Mouse (Mus musculus): Measurements from ENCODE around the gene Il4i1. TPM values are rescaled to one million over a fixed set of nuclear protein-coding genes. Genes with fewer than 3 reads are reported as not detected.

Gene Il4i1
- total and polyA plus RNA-seq, 2 experiments from 2014 or later = 1.1 TPM; not detected in 1

GRCm38 (mm10) chr7:44853065-44853464 is 36.9 kb downstream of the Il4i1 start:
- Histone ChIP-seq H3K9me3 (replicated peaks; ENCODE audit: control insufficient read depth, low read length) (no peaks in the 10 kb centered on the region), H3K36me3 (replicated peaks; ENCODE audit: control insufficient read depth, insufficient read depth, low read length) (0 out of 2 replicates have a peak, but pooled peaks cover 4% of the 10 kb centered on the region), H3K27me3 (ENCODE audit: control insufficient read depth, insufficient read depth, low read length) (no peaks in the 10 kb centered on the region), H3K4me2 (ENCODE audit: low read depth, low read length) (no peak overlapping the region), H3K9ac (replicated peaks; ENCODE audit: low read depth, low read length) (no peak overlapping the region), H3K4me1 (ENCODE audit: control insufficient read depth, insufficient read depth) (peaks cover 29% of the 10 kb centered on the region), H3K27ac (ENCODE audit: low read depth) (no peak overlapping the region), H3K4me3 (ENCODE audit: low read depth, low read length) (0 out of 2 replicates have a peak overlapping the region, but pooled peaks have one; percentile 63)
- TF ChIP-seq CTCF (IDR thresholded peaks at IDR 0.05; ENCODE audit: low read depth) = no peak
- no peak for TF ChIP-seq EP300 (IDR thresholded peaks at IDR 0.05; ENCODE audit: low read depth)
- DNase-seq (ENCODE audit: low spot score) (no peak), ATAC-seq (ENCODE audit: insufficient read depth, low read depth) (no peak)
- 84% methylated on average over 2 of the region's 2 CpGs for WGBS

GRCm38 (mm10) chr7:44853596-44854355 is 37.6 kb downstream of the Il4i1 start:
- Histone ChIP-seq H3K4me1 (ENCODE audit: control insufficient read depth, insufficient read depth) (peaks cover 30% of the 10 kb centered on the region), H3K4me2 (ENCODE audit: low read depth, low read length) (peak overlapping the region; percentile 83), H3K27me3 (ENCODE audit: control insufficient read depth, insufficient read depth, low read length) (no peaks in the 10 kb centered on the region), H3K4me3 (ENCODE audit: low read depth, low read length) (peak overlapping the region; percentile 63), H3K27ac (ENCODE audit: low read depth) (peak overlapping the region; percentile 97), H3K9me3 (replicated peaks; ENCODE audit: control insufficient read depth, low read length) (no peaks in the 10 kb centered on the region), H3K9ac (replicated peaks; ENCODE audit: low read depth, low read length) (peak overlapping the region; percentile 79), H3K36me3 (replicated peaks; ENCODE audit: control insufficient read depth, insufficient read depth, low read length) (0 out of 2 replicates have a peak, but pooled peaks cover 4% of the 10 kb centered on the region)
- no peak for TF ChIP-seq EP300 (IDR thresholded peaks at IDR 0.05; ENCODE audit: low read depth)
- no peak for TF ChIP-seq CTCF (IDR thresholded peaks at IDR 0.05; ENCODE audit: low read depth)
- 25% methylated on average over 26 of the region's 26 CpGs for WGBS
- no peak for ATAC-seq (ENCODE audit: insufficient read depth, low read depth)
- DNase-seq (ENCODE audit: low spot score) = no peak

GRCm38 (mm10) chr7:44854356-44855031 is 38.3 kb downstream of the Il4i1 start:
- Histone ChIP-seq H3K4me2 (ENCODE audit: low read depth, low read length) (peak overlapping the region; percentile 83), H3K27me3 (ENCODE audit: control insufficient read depth, insufficient read depth, low read length) (no peaks in the 10 kb centered on the region), H3K9me3 (replicated peaks; ENCODE audit: control insufficient read depth, low read length) (no peaks in the 10 kb centered on the region), H3K36me3 (replicated peaks; ENCODE audit: control insufficient read depth, insufficient read depth, low read length) (0 out of 2 replicates have a peak, but pooled peaks cover 4% of the 10 kb centered on the region), H3K4me1 (ENCODE audit: control insufficient read depth, insufficient read depth) (peaks cover 30% of the 10 kb centered on the region), H3K9ac (replicated peaks; ENCODE audit: low read depth, low read length) (peak overlapping the region; percentile 79), H3K27ac (ENCODE audit: low read depth) (peak overlapping the region; percentile 97), H3K4me3 (ENCODE audit: low read depth, low read length) (peak overlapping the region; percentile 63)
- DNase-seq (ENCODE audit: low spot score) (peak; percentile 79), ATAC-seq (ENCODE audit: insufficient read depth, low read depth) (peak; percentile 57)
- TF ChIP-seq CTCF (IDR thresholded peaks at IDR 0.05; ENCODE audit: low read depth) (no peak), EP300 (IDR thresholded peaks at IDR 0.05; ENCODE audit: low read depth) (peak; percentile 59; the same call in 1 of the 2 replicates)
- WGBS = 2% methylated on average over 43 of the region's 45 CpGs

GRCm38 (mm10) chr7:44855036-44855435 is 38.8 kb downstream of the Il4i1 start:
- TF ChIP-seq CTCF (IDR thresholded peaks at IDR 0.05; ENCODE audit: low read depth) (no peak), EP300 (IDR thresholded peaks at IDR 0.05; ENCODE audit: low read depth) (no peak)
- Histone ChIP-seq H3K36me3 (replicated peaks; ENCODE audit: control insufficient read depth, insufficient read depth, low read length) (0 out of 2 replicates have a peak, but pooled peaks cover 4% of the 10 kb centered on the region), H3K9me3 (replicated peaks; ENCODE audit: control insufficient read depth, low read length) (no peaks in the 10 kb centered on the region), H3K27ac (ENCODE audit: low read depth) (peak overlapping the region; percentile 97), H3K27me3 (ENCODE audit: control insufficient read depth, insufficient read depth, low read length) (no peaks in the 10 kb centered on the region), H3K4me3 (ENCODE audit: low read depth, low read length) (peak overlapping the region; percentile 63), H3K9ac (replicated peaks; ENCODE audit: low read depth, low read length) (peak overlapping the region; percentile 79), H3K4me1 (ENCODE audit: control insufficient read depth, insufficient read depth) (peaks cover 30% of the 10 kb centered on the region), H3K4me2 (ENCODE audit: low read depth, low read length) (peak overlapping the region; percentile 83)
- 35% methylated on average over 10 of the region's 10 CpGs for WGBS
- DNase-seq (ENCODE audit: low spot score) (no peak), ATAC-seq (ENCODE audit: insufficient read depth, low read depth) (no peak)

- peak overlapping the region; percentile 74; the same call in 1 of the 2 replicates for H3K9ac ChIP-seq (replicated peaks; ENCODE audit: low read depth, low read length)
- 0 out of 2 replicates have a peak, but pooled peaks cover 5% of the 10 kb centered on the region for H3K36me3 ChIP-seq (replicated peaks; ENCODE audit: control insufficient read depth, insufficient read depth, low read length)
- no peaks in the 10 kb centered on the region for H3K9me3 ChIP-seq (replicated peaks; ENCODE audit: control insufficient read depth, low read length)
- peak overlapping the region; percentile 84 for H3K4me3 ChIP-seq (ENCODE audit: low read depth, low read length)
- DNase-seq (ENCODE audit: low spot score) = no peak
- H3K4me2 ChIP-seq (ENCODE audit: low read depth, low read length) = peak overlapping the region; percentile 95
- H3K27ac ChIP-seq (ENCODE audit: low read depth) = peak overlapping the region; percentile 84
- no peak for TF ChIP-seq EP300 (IDR thresholded peaks at IDR 0.05; ENCODE audit: low read depth)
- TF ChIP-seq CTCF (IDR thresholded peaks at IDR 0.05; ENCODE audit: low read depth) = no peak
- ATAC-seq (ENCODE audit: insufficient read depth, low read depth) = no peak
- no peaks in the 10 kb centered on the region for H3K27me3 ChIP-seq (ENCODE audit: control insufficient read depth, insufficient read depth, low read length)
- 60% methylated on average over 9 of the region's 9 CpGs for whole genome bisulfite sequencing
- H3K4me1 ChIP-seq (ENCODE audit: control insufficient read depth, insufficient read depth) = peaks cover 24% of the 10 kb centered on the region
Measured at GRCm38 (mm10) chr7:44856265-44856916, 40.2 kb downstream of the Il4i1 start.
